Mouse (Mus musculus) testis, adult 10 weeks (tissue): ENCODE measurements around the gene Arih1. TPM values are rescaled to one million over a fixed set of nuclear protein-coding genes. Genes with fewer than 3 reads are reported as not detected.

Experiments
- polyA plus RNA-seq: library from polyadenylated mRNA; stranded (reverse); fragments of 350-450 nt; fragmentation: Illumina TruSeq; extraction: RNeasy Lipid Tissue Mini Kit (QIAGEN cat#74804); gene quantifications from one replicate; pipeline ENCODE4 v1.2.3, GENCODE M21; 2014; ENCODE audit warnings: low read depth, low replicate concordance

Arih1 gene
- 503 TPM for polyA plus RNA-seq

DNA sequence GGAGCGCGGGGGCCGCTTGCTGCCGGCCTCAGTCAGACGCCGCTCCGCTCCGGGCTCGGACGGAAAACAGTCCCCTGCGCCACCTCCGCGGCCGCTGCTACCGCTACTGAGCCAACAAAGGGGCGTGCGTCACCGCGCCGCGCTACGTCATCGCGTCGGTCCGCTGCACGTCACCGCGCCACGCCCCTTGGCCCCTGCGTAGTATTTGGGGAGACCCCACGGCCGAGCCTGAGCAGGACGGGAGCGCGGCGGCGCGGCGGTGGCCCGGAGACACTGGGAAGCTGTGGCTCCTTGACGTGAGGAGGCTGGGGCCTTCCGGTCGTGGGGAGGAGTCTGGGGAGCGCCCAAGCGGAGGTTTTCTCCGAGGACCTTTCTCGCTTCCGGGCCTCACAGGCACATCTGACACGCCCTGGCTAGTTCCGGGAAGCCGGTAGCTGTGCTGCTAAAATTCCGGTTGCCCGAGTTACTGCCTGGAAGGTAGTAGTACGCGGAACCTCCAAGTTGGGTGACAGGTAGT, at the start of gene Arih1:
Gene Arih1, minus strand, starts transcription at position 70 of the 517 bp plus-strand sequence.

DNA sequence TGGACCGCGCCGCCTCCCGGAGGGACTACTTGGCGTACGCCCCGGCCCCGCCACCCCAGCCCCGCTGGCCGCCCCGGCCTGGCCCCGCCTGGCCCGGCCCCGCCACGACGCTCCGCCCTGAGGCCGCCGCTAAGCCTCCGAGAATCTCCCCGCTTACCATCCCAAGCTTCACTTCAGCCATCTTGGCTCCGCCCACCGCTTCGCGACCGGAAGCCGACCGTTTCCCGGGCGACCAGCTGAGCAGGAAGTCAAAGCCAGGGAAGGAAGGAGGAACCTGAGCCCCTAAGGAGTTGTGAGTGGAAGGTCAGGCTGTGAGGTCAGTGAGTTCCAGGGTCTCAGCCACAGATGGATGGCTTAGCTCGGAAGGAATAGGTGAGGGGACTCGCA, 133.2 kb downstream of the Arih1 start, which contains the start of gene Bbs4:
Gene Bbs4, minus strand, starts transcription at position 256 of the 387 bp plus-strand sequence.

Other genes with a start within 250 kb of the Arih1 start
- 11.1 TPM for gene Adpgk, start 195.1 kb downstream of the Arih1 start, polyA plus RNA-seq
- 26.5 TPM for gene Bbs4, start 133.1 kb downstream of the Arih1 start, polyA plus RNA-seq
- 37.2 TPM for gene Hexa, start 52.9 kb upstream of the Arih1 start, polyA plus RNA-seq
- 71.7 TPM for gene Tmem202, start 53.2 kb upstream of the Arih1 start, polyA plus RNA-seq
- 3.1 TPM for gene Celf6, start 91.3 kb upstream of the Arih1 start, polyA plus RNA-seq
- gene Parp6, start 130.7 kb upstream of the Arih1 start, polyA plus RNA-seq, result 32.6 TPM
- gene Pkm, start 169.8 kb upstream of the Arih1 start, polyA plus RNA-seq, result 30.2 TPM
- 4.1 TPM for gene Gramd2, start 193.5 kb upstream of the Arih1 start, polyA plus RNA-seq